In the genomic region with DNA sequence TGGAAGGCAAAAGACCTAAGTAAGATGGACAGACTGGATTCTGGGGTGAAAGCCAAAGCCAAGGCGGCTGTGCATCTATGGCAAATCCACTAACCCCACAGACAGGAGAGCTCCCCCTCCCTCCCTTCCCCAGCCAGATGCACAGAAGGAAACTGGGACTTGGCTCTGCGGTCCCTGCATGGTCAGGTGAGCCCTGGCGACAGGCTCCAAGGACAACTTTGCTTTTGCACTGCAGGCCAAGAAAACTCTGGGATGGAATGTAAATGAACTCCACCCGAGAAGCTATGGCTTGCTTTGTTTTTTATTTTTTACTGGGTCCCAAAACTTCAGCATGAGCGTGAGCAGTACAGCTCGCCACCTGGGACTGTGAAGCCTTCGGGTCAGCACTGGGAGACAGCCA, we compare ENCODE assay signal across 9 mouse cellular contexts.
DNase-seq lines count a peak whose midpoint lies in the region; ATAC-seq and TF ChIP-seq lines count a peak whose summit lies in the region.
"Had no signal": no experiment of that assay in that cellular context is flagged by ENCODE, and none has a peak within 500 bp of the region (broad histone marks: within the 10 kb centered on the region; RNA-seq: fewer than 3 reads in every experiment).

No protein-coding gene starts in this region.

- H3K27me3 ChIP-seq in embryonic facial prominence, embryonic 14.5 days (replicated peaks; ENCODE audit: control insufficient read depth, insufficient read depth, low read length) = peaks cover 8% of the 10 kb centered on the region; the same call in 1 of the 2 replicates
- H3K27me3 ChIP-seq in hindbrain, embryonic 13.5 days = peaks cover 14% of the 10 kb centered on the region; the same call in 1 of the 2 replicates

- no peak overlapping the region for H3K4me3 ChIP-seq in embryonic facial prominence, embryonic 14.5 days (ENCODE audit: low read depth, low read length)
- no peak overlapping the region for H3K4me3 ChIP-seq in hindbrain, embryonic 13.5 days
- H3K4me3 ChIP-seq in lung, adult 2 months (replicated peaks; ENCODE audit: extremely low read depth, low read depth, low read length) = no peak overlapping the region
- H3K4me3 ChIP-seq: limb, embryonic 13.5 days had no signal

- peaks cover 20% of the 10 kb centered on the region for H3K4me1 ChIP-seq in embryonic facial prominence, embryonic 14.5 days (ENCODE audit: control insufficient read depth, insufficient read depth, low read length)
- H3K4me1 ChIP-seq in hindbrain, embryonic 13.5 days (replicated peaks) = peaks cover 37% of the 10 kb centered on the region
- peaks cover 10% of the 10 kb centered on the region for H3K4me1 ChIP-seq in lung, adult 2 months (ENCODE audit: control insufficient read depth, insufficient read depth, low read length)

- no peaks in the 10 kb centered on the region for H3K9me3 ChIP-seq in embryonic facial prominence, embryonic 14.5 days (ENCODE audit: control insufficient read depth, low read length)
- no peaks in the 10 kb centered on the region for H3K9me3 ChIP-seq in hindbrain, embryonic 13.5 days
- H3K9me3 ChIP-seq: limb, embryonic 13.5 days had no signal

- H3K4me2 ChIP-seq in embryonic facial prominence, embryonic 14.5 days (ENCODE audit: low read depth, low read length) = peak overlapping the region; percentile 7; the same call in 1 of the 2 replicates
- H3K4me2 ChIP-seq in hindbrain, embryonic 13.5 days = no peak overlapping the region

- TF ChIP-seq POLR2A in lung, adult 2 months (IDR thresholded peaks at IDR 0.05; ENCODE audit: borderline replicate concordance, extremely low read depth, low read depth, low read length) = no peak

- no peaks in the 10 kb centered on the region for H3K36me3 ChIP-seq in embryonic facial prominence, embryonic 14.5 days (ENCODE audit: control insufficient read depth, insufficient read depth, low read length)
- no peaks in the 10 kb centered on the region for H3K36me3 ChIP-seq in hindbrain, embryonic 13.5 days
- H3K36me3 ChIP-seq: limb, embryonic 13.5 days had no signal

- DNase-seq in cerebellum, postnatal 25 days = peak; percentile 18 to 23
- no peak for DNase-seq in cerebellum, adult 8-10 months
- peak; percentile 46 for DNase-seq in embryonic facial prominence, embryonic 14.5 days (ENCODE audit: low spot score)
- peak; percentile 45 for DNase-seq in lung, adult 2 months
- DNase-seq in right cerebral cortex, postnatal 14 days = no peak
- DNase-seq in c-Kit-positive CD71-positive TER-119-positive erythroid progenitor cells, embryonic 14.5 days (ENCODE audit: low spot score) = no peak
- DNase-seq in right cerebral cortex, adult 2 months (ENCODE audit: low spot score in 2 of 2) = no peak

- ATAC-seq in embryonic facial prominence, embryonic 14.5 days (ENCODE audit: low read depth) = no peak
- no peak for ATAC-seq in hindbrain, embryonic 13.5 days (ENCODE audit: low FRiP score)

- TF ChIP-seq CTCF in lung, adult 2 months (IDR thresholded peaks at IDR 0.05; ENCODE audit: insufficient read depth, low read length) = no peak

- no peak overlapping the region for H3K9ac ChIP-seq in embryonic facial prominence, embryonic 14.5 days (ENCODE audit: low read depth, low read length)
- no peak overlapping the region for H3K9ac ChIP-seq in hindbrain, embryonic 13.5 days
- H3K9ac ChIP-seq: limb, embryonic 13.5 days had no signal

- H3K27ac ChIP-seq in embryonic facial prominence, embryonic 14.5 days (replicated peaks; ENCODE audit: low read depth, low read length) = no peak overlapping the region
- peak overlapping the region; percentile 44; the same call in 1 of the 2 replicates for H3K27ac ChIP-seq in hindbrain, embryonic 13.5 days

- 26% methylated on average over 7 of the region's 7 CpGs for WGBS in embryonic facial prominence, embryonic 14.5 days
- WGBS in hindbrain, embryonic 13.5 days = 29% methylated on average over 7 of the region's 7 CpGs
- WGBS in lung, adult 2 months = 52% methylated on average over 7 of the region's 7 CpGs

Comparison
In these comparisons a context has a peak if more than half of its experiments do, and no peak if none do; other contexts are left out.
1. DNase-seq: peak in cerebellum, postnatal 25 days (2 of 2), embryonic facial prominence, embryonic 14.5 days (single experiment) and lung, adult 2 months (single experiment); none in cerebellum, adult 8-10 months (single experiment), right cerebral cortex, postnatal 14 days (single experiment), c-Kit-positive CD71-positive TER-119-positive erythroid progenitor cells, embryonic 14.5 days (single experiment) and right cerebral cortex, adult 2 months (0 of 2).